Mouse (Mus musculus) cerebellum, adult 2 months (tissue): ENCODE results near the gene Zfp991.
"Not testable (repeated sequence)": the region's sequence is repeated elsewhere in the genome, so short reads cannot be mapped to it uniquely, and the experiment has no call there.

Experiments
- CTCF ChIP-seq: fragments of 200-500 bp; IDR thresholded peaks from 2 replicates; pipeline ENCODE4 v1.5.1; 2011; ENCODE audit warnings: low read depth, mild to moderate bottlenecking, control low read depth, low read length, moderate library complexity, borderline replicate concordance; ENCODE audit not compliant: insufficient read depth
- POLR2A ChIP-seq: fragments of 200-500 bp; IDR thresholded peaks from 2 replicates; pipeline ENCODE4 v1.6.1; 2011; ENCODE audit warnings: low read length, control low read depth, borderline replicate concordance; ENCODE audit not compliant: insufficient read depth

DNA sequence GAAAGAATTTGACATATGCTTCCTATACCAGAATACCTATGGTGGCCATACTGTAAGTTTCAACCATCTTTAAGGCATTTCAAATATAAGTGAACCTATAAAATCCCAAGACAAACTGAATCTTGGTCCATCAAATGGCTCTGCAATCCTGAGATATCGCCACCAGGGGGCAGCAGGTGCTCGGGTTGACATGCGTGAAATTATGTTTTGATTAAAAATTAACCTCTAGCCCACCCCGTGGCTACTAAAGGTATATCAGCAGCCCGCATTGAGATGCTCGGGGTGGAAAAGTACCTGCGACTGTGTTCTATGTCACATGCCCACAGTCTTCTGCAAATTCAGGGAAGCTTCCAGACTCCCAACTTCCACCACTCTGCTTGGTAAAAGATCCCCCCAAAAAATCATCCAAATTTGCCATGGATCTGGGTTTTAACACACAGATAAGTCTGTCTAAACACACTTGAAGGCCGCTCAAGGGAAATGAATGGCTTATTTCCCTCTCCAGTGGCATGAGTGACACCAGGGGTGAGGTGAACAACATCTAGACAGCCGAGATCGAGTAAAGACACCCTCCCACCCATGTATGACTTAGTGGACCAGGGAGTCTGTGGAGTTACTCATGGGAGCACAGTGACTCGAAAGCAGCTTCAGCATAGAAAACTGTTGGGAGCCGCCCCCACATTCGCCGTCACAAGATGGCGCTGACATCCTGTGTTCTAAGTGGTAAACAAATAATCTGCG lies 70.3 kb downstream of the Zfp991 start:
- not testable (repeated sequence) for TF ChIP-seq POLR2A, CTCF
